Mouse (Mus musculus): ENCODE measurements around the gene Scin. TPM values are rescaled to one million over a fixed set of nuclear protein-coding genes. Genes with fewer than 3 reads are reported as not detected.

The Scin gene
- polyA plus RNA-seq, 1 experiment from 2014 or later, result 0.82 TPM

- Histone ChIP-seq H3K4me3 (no peak overlapping the region), H3K4me2 (replicated peaks) (no peak overlapping the region), H3K27me3 (replicated peaks) (no peaks in the 10 kb centered on the region), H3K4me1 (no peaks in the 10 kb centered on the region), H3K27ac (no peak overlapping the region), H3K9ac (no peak overlapping the region), H3K9me3 (no peaks in the 10 kb centered on the region), H3K36me3 (no peaks in the 10 kb centered on the region)
- 93% methylated on average over 2 of the region's 2 CpGs for WGBS
- no peak for ATAC-seq (ENCODE audit: low FRiP score, low read depth)
These were observed 31.7 kb downstream of the Scin start for GRCm38 (mm10) chr12:40102359-40102758.

DNA sequence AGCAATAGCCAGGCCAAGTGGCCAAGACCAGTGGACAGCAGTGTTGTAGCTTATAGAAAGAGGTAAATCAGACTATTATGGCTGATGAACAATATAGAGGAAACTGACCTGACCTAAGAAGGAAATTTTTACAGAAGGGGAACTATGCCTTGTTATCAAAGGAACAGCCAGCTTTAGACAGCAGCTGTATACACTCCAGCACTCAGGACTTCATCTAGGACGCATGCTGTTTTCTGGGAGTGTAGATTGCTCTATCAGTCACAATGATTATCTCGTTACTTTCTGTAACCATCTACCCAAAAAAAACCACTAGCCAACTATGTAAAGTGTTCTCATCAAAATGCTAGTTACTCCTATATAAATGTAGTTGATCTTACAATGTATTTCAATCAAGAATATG, 34.6 kb downstream of the Scin start:
- H3K9me3 ChIP-seq, result no peaks in the 10 kb centered on the region
- no peak overlapping the region for H3K27ac ChIP-seq
- no peaks in the 10 kb centered on the region for H3K4me1 ChIP-seq
- 89% methylated on average over 2 of the region's 2 CpGs for WGBS
- no peak overlapping the region for H3K4me2 ChIP-seq (replicated peaks)
- H3K36me3 ChIP-seq, result no peaks in the 10 kb centered on the region
- ATAC-seq (ENCODE audit: low FRiP score, low read depth), result no peak
- no peak overlapping the region for H3K4me3 ChIP-seq
- no peak overlapping the region for H3K9ac ChIP-seq
- no peaks in the 10 kb centered on the region for H3K27me3 ChIP-seq (replicated peaks)

DNA sequence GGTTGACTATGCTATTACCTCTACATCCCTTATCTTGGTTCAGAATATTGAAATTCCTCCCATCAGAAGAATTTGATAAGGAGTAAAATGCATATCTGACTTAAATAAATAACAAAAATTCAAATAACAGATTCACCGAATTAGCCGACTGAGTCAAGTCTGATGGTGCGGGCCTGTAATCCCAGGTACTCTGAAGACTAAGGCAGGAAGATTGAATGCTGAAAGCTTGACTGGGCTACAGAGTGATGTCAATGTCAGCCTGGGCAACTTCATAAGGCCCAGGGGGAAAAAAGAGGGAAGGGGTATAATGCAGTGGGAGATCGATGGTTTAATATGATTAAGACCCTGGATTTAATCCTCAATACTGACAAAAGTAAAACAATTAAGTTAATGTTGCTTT, 36.6 kb downstream of the Scin start:
- Histone ChIP-seq H3K4me1 (no peaks in the 10 kb centered on the region), H3K9ac (no peak overlapping the region), H3K4me3 (no peak overlapping the region), H3K4me2 (replicated peaks) (no peak overlapping the region), H3K27me3 (replicated peaks) (no peaks in the 10 kb centered on the region), H3K9me3 (no peaks in the 10 kb centered on the region), H3K36me3 (no peaks in the 10 kb centered on the region), H3K27ac (no peak overlapping the region)
- ATAC-seq (ENCODE audit: low FRiP score, low read depth), result no peak
- WGBS, result 95% methylated on average over 4 of the region's 4 CpGs

DNA sequence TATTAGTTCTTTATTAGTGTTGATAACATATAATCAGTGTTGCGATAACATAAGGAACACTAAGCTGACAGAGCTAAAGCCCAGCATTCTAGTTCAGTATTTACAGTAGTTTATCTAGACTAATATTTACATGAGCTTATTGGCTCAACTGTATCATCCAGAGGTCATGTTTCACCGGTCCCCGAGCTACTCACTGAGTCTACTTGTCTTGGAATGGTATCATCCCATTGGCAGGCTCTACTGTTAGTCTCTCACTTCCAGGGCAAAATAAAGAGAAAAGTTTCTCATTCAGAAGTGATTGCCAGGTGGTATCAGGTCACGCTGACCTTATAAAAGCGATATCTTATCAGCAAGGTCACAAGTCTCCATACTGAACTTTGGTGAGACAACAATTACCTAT, 37.0 kb downstream of the Scin start:
- H3K27me3 ChIP-seq (replicated peaks), result no peaks in the 10 kb centered on the region
- 96% methylated on average over 5 of the region's 5 CpGs for WGBS
- ATAC-seq (ENCODE audit: low FRiP score, low read depth), result no peak

DNA sequence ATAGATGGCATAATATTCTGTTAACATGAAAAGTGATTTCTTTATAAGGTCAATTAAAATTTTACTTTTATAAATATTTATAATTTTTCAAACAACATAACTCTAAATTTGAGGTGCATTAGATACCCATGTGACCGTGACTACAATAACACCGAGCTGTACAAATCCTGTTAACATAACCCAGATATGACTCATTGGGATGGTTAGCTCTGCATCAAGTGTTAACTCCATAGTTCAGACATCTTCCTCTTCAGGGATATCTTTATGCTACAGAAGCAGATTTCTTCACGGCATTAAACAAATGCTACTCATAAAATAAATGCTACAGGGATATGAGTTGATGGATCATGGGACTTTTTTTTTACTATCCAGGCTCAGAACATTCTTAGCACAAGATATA, 37.6 kb downstream of the Scin start:
- no peak for ATAC-seq (ENCODE audit: low FRiP score, low read depth)
- Histone ChIP-seq H3K27me3 (replicated peaks) (no peaks in the 10 kb centered on the region), H3K4me3 (no peak overlapping the region), H3K36me3 (no peaks in the 10 kb centered on the region), H3K9me3 (no peaks in the 10 kb centered on the region), H3K4me2 (replicated peaks) (no peak overlapping the region), H3K27ac (no peak overlapping the region), H3K4me1 (no peaks in the 10 kb centered on the region), H3K9ac (no peak overlapping the region)
- 91% methylated on average over 3 of the region's 3 CpGs for WGBS

More for the DNA sequence above, 37.0 kb downstream of the Scin start:
- Histone ChIP-seq H3K36me3 (no peaks in the 10 kb centered on the region), H3K9me3 (no peaks in the 10 kb centered on the region), H3K4me2 (replicated peaks) (no peak overlapping the region), H3K4me3 (no peak overlapping the region), H3K4me1 (no peaks in the 10 kb centered on the region), H3K27ac (no peak overlapping the region), H3K9ac (no peak overlapping the region)

DNA sequence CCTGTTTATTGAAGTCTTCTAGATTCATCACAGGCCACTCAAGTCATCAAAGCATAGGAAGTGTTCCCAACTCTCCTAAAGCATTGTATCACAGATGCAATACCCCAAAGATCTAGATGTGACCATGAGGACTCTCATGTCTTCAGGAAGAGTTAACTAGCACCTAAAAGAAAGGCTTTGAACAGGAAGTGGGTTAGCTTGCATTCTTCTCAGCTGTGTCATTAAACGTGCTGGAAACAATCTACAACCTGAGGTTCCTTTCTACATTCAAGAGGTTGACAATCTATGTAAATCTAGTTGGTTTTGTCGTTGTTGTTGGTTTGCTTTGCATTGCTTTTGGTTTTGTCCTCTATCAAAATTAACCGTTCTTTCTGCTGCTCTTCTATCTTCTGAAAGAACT, 44.0 kb downstream of the Scin start:
- Histone ChIP-seq H3K36me3 (no peaks in the 10 kb centered on the region), H3K27ac (no peak overlapping the region), H3K4me2 (replicated peaks) (no peak overlapping the region), H3K9ac (no peak overlapping the region), H3K4me1 (no peaks in the 10 kb centered on the region), H3K4me3 (no peak overlapping the region), H3K27me3 (replicated peaks) (no peaks in the 10 kb centered on the region), H3K9me3 (no peaks in the 10 kb centered on the region)
- ATAC-seq (ENCODE audit: low FRiP score, low read depth), result no peak
- WGBS, result 87% methylated on average over 3 of the region's 3 CpGs

DNA sequence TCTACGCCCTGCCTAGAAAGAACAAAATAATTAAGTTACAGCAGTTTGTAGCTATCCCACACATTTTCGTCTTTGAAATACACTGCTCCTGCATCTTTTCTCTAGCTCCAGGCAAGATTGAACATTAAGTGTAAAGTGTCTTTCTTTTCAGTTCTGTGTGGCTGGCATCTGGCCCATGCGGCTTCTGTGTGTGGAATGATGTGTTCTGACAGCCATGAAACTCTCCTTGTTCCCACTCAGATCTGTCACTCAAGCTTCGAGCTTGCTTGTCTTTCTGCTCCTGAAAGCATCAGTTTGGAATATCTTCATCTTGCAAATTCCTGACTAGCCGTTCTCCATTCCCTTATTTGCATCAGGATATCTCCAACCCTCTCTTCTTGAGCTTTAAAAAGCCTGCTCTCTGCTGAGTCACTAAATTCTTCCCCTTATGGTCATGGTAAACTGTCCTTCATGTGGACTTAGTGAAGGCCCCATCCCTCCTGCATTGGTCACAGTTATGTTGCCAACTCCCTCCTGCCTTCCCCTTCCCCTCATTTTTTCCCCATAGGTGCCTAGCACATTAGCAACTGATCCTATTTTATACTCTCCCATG, 48.2 kb downstream of the Scin start:
- Histone ChIP-seq H3K9ac (no peak overlapping the region), H3K36me3 (no peaks in the 10 kb centered on the region), H3K4me3 (no peak overlapping the region), H3K27ac (no peak overlapping the region), H3K4me2 (replicated peaks) (no peak overlapping the region), H3K27me3 (replicated peaks) (no peaks in the 10 kb centered on the region), H3K9me3 (no peaks in the 10 kb centered on the region), H3K4me1 (no peaks in the 10 kb centered on the region)
- ATAC-seq (ENCODE audit: low FRiP score, low read depth), result no peak
- WGBS, result 79% methylated on average over 5 of the region's 5 CpGs

DNA sequence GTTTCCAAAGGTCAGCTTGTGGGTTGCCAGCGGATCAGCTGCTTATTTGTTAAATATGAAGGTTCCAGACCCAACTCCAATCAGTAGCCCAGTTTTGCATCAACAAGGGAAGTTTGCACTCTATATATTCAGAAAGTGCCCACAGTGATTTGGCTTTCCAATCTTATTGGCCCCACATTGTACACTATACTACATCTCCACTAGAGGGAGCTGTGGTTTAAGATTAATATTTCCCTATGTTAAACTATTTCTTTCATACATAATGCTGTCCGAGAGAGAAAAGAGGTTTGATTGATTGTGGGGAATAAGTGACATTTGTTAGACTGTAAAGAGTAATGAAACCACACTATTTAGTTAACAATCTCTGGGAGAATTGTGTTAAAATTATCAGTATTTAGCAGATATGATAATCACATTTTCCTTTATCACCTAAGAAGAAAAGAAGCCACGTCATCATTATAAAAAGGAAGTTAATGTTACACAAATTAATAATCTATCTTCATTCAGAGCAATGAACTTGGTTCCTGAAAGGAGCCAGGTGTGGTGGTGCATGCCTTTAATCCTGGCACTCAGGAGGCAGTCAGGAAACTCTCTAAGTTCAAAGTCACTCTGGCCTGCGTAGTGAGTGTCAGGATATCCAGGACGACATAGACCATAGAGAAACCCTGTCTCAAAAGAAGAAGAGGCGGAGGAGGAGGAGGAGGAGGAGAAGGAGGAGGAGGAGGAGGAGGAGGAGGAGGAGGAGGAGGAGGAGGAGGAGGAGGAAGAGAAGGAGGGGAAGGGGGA, 51.4 kb downstream of the Scin start:
- 49% methylated on average over 5 of the region's 6 CpGs for WGBS
- 0 out of 2 replicates have a peak, but pooled peaks have one; percentile 41 for ATAC-seq (ENCODE audit: low FRiP score, low read depth)
- Histone ChIP-seq H3K36me3 (no peaks in the 10 kb centered on the region), H3K9ac (no peak overlapping the region), H3K27me3 (replicated peaks) (no peaks in the 10 kb centered on the region), H3K4me1 (no peaks in the 10 kb centered on the region), H3K4me2 (replicated peaks) (no peak overlapping the region), H3K4me3 (no peak overlapping the region), H3K27ac (no peak overlapping the region), H3K9me3 (no peaks in the 10 kb centered on the region)

DNA sequence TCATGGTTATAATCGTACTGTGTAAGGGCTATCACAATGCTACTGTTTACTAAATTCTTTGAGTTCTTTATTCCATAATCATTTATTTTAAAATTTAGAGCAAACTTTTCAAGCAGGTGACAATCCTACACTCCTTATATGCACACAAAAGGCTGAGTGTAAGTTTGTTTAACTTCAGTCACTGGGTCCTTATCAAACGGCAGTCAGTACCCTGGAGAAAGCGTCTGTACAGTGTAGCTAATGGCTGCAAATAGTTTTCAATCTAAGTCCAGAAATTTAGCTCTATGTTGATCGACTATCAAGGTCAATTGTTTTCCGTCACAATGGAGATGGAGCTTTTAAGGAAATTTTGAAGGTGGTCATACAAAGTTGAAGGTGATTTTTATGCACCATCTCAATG, 52.0 kb downstream of the Scin start:
- no peak for ATAC-seq (ENCODE audit: low FRiP score, low read depth)
- Histone ChIP-seq H3K4me3 (no peak overlapping the region), H3K9me3 (no peaks in the 10 kb centered on the region), H3K4me1 (no peaks in the 10 kb centered on the region), H3K27me3 (replicated peaks) (no peaks in the 10 kb centered on the region), H3K36me3 (no peaks in the 10 kb centered on the region), H3K4me2 (replicated peaks) (no peak overlapping the region), H3K27ac (no peak overlapping the region), H3K9ac (no peak overlapping the region)
- 81% methylated on average over 5 of the region's 5 CpGs for WGBS

GRCm38 (mm10) chr12:40073660-40074059, 60.4 kb downstream of the Scin start:
- no peak for ATAC-seq (ENCODE audit: low FRiP score, low read depth)
- Histone ChIP-seq H3K9ac (no peak overlapping the region), H3K9me3 (no peaks in the 10 kb centered on the region), H3K4me1 (no peaks in the 10 kb centered on the region), H3K4me2 (replicated peaks) (no peak overlapping the region), H3K27ac (no peak overlapping the region), H3K27me3 (replicated peaks) (no peaks in the 10 kb centered on the region), H3K4me3 (no peak overlapping the region), H3K36me3 (no peaks in the 10 kb centered on the region)
- 78% methylated on average over 5 of the region's 5 CpGs for WGBS

- Histone ChIP-seq H3K36me3 (no peaks in the 10 kb centered on the region), H3K27me3 (replicated peaks) (no peaks in the 10 kb centered on the region), H3K9ac (no peak overlapping the region), H3K4me1 (no peaks in the 10 kb centered on the region), H3K9me3 (no peaks in the 10 kb centered on the region), H3K27ac (no peak overlapping the region), H3K4me2 (replicated peaks) (no peak overlapping the region), H3K4me3 (no peak overlapping the region)
- 65% methylated on average over 1 of the region's 1 CpGs for WGBS
- ATAC-seq (ENCODE audit: low FRiP score, low read depth), result no peak
These were observed 87.0 kb downstream of the Scin start for GRCm38 (mm10) chr12:40047024-40047423.

DNA sequence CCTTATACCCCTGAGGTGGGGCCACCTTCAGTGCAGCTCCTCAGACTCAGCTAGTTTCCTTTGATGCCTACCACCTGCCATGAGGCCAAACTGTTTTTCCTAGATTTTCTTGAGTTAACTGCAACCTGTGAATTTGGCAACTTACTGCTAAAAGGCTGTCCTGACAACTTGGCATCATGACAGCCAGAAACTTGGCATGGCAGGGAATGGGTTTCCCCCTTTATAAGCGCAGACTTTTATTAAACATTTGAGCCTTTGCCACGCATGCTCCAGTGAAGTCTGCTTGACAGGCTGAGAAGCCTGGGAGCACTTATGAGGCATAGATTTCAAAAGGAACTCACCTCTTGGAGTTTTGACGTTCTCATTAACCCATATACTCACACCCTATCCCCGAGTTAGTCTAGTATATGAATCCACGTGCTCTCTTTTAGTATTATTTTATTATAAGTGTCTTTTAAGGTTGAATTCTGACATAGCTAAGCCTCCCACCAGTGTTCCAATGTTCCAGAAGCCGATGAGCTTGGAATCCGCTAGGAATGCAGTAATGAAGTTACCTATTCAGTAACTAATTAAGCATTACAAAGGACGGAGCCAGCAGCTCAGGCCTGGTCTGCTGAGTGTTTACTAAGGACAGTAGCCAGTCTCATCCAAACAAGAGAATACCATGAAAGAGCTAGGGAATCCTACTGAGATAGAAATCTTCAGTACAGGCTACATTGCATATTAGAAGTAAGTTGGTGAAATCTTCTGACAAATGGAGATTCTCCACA, 90.0 kb downstream of the Scin start:
- no peak for ATAC-seq (ENCODE audit: low FRiP score, low read depth)
- Histone ChIP-seq H3K4me1 (no peaks in the 10 kb centered on the region), H3K4me2 (replicated peaks) (no peak overlapping the region), H3K9ac (no peak overlapping the region), H3K4me3 (no peak overlapping the region), H3K9me3 (no peaks in the 10 kb centered on the region), H3K36me3 (no peaks in the 10 kb centered on the region), H3K27ac (no peak overlapping the region), H3K27me3 (replicated peaks) (no peaks in the 10 kb centered on the region)
- 88% methylated on average over 8 of the region's 8 CpGs for WGBS
